Mouse (Mus musculus): ENCODE data around the gene Jmjd4. TPM values are rescaled to one million over a fixed set of nuclear protein-coding genes. Genes with fewer than 3 reads are reported as not detected.

Gene Jmjd4
- 2.7 and 3.1 TPM in 2 replicates for polyA plus RNA-seq (2012; ENCODE audit: insufficient read depth, insufficient read length, missing spikeins)

DNA sequence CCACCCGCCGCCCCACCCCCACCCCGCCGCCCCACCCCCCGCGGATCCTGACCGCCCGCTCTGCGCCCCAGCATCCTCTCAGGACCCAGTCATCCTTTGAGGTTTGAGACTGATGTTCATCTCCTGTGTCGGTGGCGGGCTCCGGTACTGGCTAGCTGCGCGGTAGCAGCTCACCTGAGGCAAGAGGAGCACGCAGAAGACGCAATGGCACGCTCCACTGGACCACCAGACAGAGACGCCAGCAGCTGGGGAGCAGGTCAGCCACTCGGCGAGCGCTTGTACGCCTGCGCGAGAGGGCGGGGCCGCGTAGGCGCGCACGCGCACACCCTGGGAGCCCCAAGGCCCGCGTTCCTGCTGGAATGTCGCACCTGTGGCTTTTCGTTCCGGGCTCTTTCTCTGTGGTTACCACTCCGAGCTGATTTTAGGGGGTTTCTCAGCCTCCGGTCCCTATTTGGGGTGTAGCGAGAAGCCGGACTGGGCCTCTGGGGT, at the start of gene Jmjd4:
Gene Jmjd4, plus strand, starts transcription at position 305 of the 489 bp plus-strand sequence.
- H3K27ac ChIP-seq (replicated peaks; ENCODE audit: low read depth, low read length), result peak within 1 kb of the TSS; percentile 74
- H3K4me1 ChIP-seq (ENCODE audit: control insufficient read depth, insufficient read depth, insufficient read length, low read length), result peaks cover 7% of the 10 kb centered on the region; the same call in 1 of the 2 replicates
- H3K4me3 ChIP-seq (ENCODE audit: insufficient read depth, low read depth, low read length), result peak within 1 kb of the TSS; percentile 97

DNA sequence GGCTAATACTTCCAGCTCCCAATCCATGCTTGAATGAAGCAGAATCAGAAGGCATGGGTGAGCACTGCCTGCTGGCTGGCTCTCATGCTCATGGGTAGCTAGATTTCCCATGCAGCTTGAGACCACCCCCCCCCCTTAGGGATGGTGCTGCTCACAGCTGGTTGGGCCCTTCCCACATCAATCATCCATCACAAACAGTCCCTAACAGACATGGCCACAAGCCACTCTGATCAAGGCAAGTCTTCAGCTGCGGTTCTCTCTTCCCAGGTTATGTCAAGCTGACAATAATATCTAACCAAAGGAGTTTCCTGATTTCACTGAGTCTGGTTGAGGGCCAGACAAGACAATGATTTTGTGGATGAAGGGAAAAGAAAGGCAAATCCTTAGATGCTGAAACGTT, 49.0 kb upstream of the Jmjd4 start:
- no peaks in the 10 kb centered on the region for H3K4me1 ChIP-seq (ENCODE audit: control insufficient read depth, insufficient read depth, insufficient read length, low read length)
- H3K4me3 ChIP-seq (ENCODE audit: insufficient read depth, low read depth, low read length), result no peak overlapping the region
- no peak overlapping the region for H3K27ac ChIP-seq (replicated peaks; ENCODE audit: low read depth, low read length)

DNA sequence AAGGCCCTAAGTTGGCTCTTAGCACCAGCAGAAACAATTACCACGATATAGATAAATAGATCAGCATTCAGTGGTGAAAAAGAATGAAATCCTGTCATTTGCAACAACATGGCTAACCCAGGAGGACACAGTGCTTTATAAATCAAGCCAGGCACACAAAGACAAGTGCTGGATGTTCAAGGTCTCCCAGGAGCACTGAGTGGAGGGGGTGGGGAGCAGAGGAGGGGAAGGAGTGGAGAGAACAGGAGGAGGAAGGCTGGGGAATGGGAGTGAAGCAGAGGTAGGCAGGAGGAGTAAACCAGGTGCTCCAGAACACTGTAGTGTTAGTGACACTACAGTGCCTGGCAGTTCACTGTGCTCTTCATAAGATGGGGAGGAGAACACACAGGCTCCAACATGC, 44.1 kb upstream of the Jmjd4 start:
- no peak overlapping the region for H3K4me3 ChIP-seq (ENCODE audit: insufficient read depth, low read depth, low read length)
- no peak overlapping the region for H3K27ac ChIP-seq (replicated peaks; ENCODE audit: low read depth, low read length)
- H3K4me1 ChIP-seq (ENCODE audit: control insufficient read depth, insufficient read depth, insufficient read length, low read length), result no peaks in the 10 kb centered on the region

DNA sequence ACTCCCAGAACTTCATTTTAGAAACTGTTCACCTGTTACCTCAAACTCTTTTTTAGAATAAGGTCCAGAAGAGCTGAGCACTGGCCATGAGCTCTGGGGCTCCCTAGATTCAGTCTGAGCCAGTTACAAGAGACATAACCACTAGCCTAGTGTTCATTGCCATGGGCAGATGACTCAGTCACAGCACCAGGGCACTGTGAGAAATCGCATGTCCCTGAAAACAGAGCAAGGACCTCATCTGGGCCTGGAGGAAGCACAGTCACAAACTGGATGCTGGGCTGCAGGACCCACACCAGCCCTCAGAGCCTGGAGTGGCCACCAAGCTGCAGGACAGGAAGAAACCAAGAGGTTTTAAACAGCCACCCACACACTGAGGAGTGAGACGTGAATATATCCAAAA, 39.0 kb upstream of the Jmjd4 start:
- no peak overlapping the region for H3K27ac ChIP-seq (replicated peaks; ENCODE audit: low read depth, low read length)
- no peak overlapping the region for H3K4me3 ChIP-seq (ENCODE audit: insufficient read depth, low read depth, low read length)
- peaks cover 5% of the 10 kb centered on the region; the same call in 1 of the 2 replicates for H3K4me1 ChIP-seq (ENCODE audit: control insufficient read depth, insufficient read depth, insufficient read length, low read length)

DNA sequence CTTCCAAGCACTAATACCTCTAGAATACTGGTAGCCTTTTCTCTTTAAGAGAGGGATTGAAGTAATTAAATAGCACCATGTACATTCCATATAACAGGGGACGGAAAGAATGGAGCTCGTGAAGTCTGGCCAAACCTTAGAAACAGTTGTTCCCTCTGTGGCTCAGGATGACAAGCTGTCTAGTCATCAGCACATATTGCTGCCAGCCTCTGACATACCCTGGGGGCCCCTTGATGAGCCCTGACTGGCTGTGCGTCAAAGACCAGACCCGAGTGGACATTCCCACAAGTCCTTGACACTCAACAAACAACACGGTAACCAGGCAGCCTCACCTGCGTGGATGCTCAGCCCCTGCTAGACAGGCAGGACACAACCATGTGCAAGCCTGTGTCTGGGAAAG, 37.8 kb upstream of the Jmjd4 start:
- no peak overlapping the region for H3K4me3 ChIP-seq (ENCODE audit: insufficient read depth, low read depth, low read length)
- peaks cover 5% of the 10 kb centered on the region; the same call in 1 of the 2 replicates for H3K4me1 ChIP-seq (ENCODE audit: control insufficient read depth, insufficient read depth, insufficient read length, low read length)
- no peak overlapping the region for H3K27ac ChIP-seq (replicated peaks; ENCODE audit: low read depth, low read length)

DNA sequence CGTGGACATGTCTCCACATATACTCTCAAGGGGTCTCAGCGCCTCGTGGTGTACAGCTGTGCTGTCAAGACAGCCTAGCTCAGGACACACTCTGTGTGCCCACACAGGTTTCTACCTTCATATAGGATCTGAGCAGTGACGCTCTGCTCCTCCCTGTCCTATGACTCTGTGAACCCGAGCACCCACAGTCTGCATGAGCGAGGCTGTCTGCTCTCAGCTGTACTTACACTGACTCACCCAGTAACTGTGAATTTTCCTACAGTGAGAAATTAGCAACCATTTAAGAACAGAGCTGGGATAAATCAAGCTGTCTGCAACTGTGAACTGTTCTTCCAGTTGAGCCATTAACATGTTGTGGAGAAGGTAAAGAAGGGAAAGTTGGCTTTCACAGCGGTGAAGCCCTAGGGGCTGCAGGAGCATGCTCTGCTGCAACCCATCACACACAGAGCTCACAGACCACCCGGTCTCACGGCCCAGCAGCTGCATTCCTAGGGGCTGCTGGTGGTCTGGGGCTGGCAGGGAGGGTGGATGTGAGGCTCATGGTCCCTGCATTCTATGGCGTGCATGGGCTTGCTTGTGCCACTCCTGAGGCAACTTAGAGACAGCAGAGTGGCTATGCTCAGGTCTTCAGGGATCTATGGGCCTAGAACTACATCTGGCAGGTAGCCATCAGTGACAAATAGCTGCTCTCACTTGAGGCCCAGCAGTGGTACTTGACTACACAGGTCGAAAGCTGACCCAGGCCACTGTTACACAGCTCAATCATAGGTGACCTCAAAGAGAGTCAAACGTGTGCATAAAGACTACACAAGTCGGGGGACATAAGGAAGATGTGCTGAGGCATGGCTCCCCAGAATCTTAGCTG, 36.6 kb upstream of the Jmjd4 start:
- Histone ChIP-seq H3K4me3 (ENCODE audit: insufficient read depth, low read depth, low read length) (no peak overlapping the region), H3K27ac (replicated peaks; ENCODE audit: low read depth, low read length) (no peak overlapping the region)

DNA sequence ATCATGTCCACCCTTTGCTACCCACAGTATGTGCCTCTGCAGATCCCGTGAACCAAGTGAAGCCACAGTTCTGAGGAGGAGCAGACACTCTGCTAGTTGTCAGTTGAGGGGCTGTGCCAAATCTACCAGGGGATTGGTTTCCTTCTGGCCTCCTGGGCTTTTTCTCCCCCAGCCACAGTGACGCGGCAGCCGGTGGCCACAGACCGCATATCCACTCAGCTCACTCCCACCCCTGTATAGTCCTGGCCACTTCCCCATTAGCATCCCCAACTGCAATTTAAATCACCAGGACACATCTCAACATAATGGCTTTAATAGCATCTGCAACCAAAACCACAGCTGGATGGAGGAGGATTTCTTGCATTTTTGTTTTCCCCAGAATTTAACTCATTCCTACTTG, 31.1 kb upstream of the Jmjd4 start:
- no peak overlapping the region for H3K4me3 ChIP-seq (ENCODE audit: insufficient read depth, low read depth, low read length)
- no peak overlapping the region for H3K27ac ChIP-seq (replicated peaks; ENCODE audit: low read depth, low read length)
- H3K4me1 ChIP-seq (ENCODE audit: control insufficient read depth, insufficient read depth, insufficient read length, low read length), result peaks cover 7% of the 10 kb centered on the region; the same call in 1 of the 2 replicates

More for the DNA sequence above, 36.6 kb upstream of the Jmjd4 start:
- peaks cover 5% of the 10 kb centered on the region; the same call in 1 of the 2 replicates for H3K4me1 ChIP-seq (ENCODE audit: control insufficient read depth, insufficient read depth, insufficient read length, low read length)

DNA sequence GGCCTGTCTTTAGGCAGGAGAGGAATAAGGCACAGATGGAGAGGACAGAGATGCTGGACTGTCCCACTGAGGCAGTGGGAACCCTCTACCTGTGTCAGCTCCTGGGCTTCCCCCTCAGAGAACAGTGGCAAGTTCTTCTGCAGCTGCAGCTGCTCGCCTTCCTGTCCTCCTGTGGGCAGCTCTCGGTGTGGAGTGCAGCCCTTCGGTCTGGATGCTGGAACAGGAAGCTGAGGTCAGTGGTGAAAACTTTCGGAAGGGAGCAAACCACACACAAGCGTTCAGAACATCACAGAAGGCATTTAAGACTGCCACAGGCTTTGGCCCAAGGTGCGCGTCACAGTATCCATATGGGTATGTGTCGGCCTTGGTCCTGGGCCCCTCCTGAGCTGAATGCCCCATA, 28.4 kb upstream of the Jmjd4 start:
- Histone ChIP-seq H3K4me1 (ENCODE audit: control insufficient read depth, insufficient read depth, insufficient read length, low read length) (peaks cover 5% of the 10 kb centered on the region), H3K4me3 (ENCODE audit: insufficient read depth, low read depth, low read length) (no peak overlapping the region), H3K27ac (replicated peaks; ENCODE audit: low read depth, low read length) (no peak overlapping the region)

DNA sequence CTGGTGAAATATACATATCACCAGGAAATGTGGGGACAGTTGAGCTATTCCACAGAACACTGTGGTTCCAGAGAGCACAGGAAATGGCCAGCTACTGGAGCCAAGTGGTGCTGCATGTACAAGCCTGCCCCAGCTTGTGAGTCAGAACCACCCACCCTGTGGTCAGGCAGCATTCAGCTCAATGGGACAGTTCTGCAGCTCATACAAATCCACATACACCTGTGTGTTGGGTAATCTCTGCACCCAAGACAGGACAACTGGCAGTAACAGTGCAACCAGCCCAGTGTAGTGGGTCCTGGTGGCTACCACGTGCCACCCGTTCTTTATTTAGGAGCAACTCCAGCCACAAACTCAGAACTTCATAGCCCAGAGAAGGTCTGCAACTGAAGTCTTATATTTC, 27.9 kb upstream of the Jmjd4 start:
- Histone ChIP-seq H3K4me1 (ENCODE audit: control insufficient read depth, insufficient read depth, insufficient read length, low read length) (peaks cover 5% of the 10 kb centered on the region), H3K27ac (replicated peaks; ENCODE audit: low read depth, low read length) (no peak overlapping the region), H3K4me3 (ENCODE audit: insufficient read depth, low read depth, low read length) (no peak overlapping the region)

DNA sequence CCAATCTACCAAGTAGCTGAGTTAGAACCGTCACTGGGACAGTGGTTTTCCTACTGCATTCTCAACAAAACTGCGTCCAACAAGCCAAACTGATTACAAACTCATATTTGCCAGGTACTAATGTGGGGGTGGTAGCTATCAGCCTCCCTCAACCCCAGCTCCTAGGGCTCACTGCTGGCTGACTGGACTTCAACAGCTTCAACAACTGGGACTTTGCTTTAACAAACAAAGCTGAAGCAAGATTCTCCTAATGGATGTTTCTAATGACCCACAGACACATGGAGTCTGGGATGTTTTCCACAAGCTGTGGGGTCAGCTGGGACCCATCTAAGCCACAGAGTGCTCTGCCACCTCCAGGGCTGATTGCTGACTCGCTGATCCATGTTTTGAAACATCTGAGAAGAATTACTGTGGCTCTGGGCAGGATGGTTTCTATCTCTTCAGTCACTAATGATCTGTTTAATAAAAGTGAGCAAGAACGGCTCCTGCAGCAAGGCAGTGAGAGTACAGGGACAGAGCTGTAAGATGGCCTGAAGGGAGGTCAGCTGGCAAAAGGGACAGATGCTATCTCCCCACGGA, 26.7 kb upstream of the Jmjd4 start:
- Histone ChIP-seq H3K27ac (replicated peaks; ENCODE audit: low read depth, low read length) (no peak overlapping the region), H3K4me1 (ENCODE audit: control insufficient read depth, insufficient read depth, insufficient read length, low read length) (peaks cover 5% of the 10 kb centered on the region), H3K4me3 (ENCODE audit: insufficient read depth, low read depth, low read length) (no peak overlapping the region)

DNA sequence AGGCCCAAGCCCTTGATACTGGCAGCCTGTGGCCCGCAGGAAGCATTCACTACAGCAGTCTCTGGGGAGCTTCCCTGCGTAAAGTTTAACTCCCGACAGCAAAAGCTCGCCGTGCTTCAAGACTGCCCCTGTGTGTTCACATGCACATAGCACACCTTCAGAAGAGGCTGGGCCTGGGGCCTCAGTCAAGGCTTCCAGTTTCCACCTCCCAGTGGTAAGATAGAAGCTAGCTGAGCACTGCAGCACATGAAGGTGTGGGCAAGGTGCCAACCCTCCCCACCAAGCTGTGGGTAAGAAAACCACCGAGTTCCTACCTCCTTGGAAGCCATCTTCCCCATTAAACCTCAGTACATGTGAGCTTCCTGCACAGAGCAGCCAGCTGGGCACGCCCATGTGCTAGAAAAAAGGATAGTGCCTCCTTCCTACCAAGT, 24.2 kb upstream of the Jmjd4 start:
- Histone ChIP-seq H3K27ac (replicated peaks; ENCODE audit: low read depth, low read length) (no peak overlapping the region), H3K4me3 (ENCODE audit: insufficient read depth, low read depth, low read length) (no peak overlapping the region), H3K4me1 (ENCODE audit: control insufficient read depth, insufficient read depth, insufficient read length, low read length) (peaks cover 5% of the 10 kb centered on the region)

DNA sequence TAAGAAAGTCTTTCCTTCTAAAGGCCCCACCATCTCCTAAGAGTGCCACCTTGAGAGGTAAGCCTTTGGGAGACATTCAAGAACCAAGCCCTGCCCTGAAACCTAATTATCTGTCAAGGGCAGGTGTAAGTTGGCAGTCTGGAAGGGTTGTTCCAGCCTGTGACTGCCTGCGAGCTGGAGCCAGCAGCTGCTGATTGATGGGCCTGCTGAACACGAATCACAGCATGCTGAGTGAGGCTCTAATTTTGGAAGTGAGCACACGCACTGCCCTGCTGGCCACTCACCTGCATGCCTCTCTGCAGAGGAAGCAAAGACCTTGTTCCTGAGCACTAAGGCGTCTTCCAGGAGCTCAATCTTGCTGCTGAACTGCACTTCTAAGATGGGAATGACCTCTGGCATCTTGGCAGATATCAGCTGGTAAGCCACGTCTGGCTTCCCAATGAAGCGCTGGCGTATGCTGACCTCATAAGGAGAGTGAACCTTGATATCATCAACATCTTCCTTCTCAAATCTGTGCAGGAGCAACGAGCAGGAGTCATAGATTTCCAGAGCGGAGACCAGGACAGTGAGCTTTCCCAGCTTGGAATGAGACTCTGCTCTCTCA, 21.7 kb upstream of the Jmjd4 start:
- Histone ChIP-seq H3K4me1 (ENCODE audit: control insufficient read depth, insufficient read depth, insufficient read length, low read length) (peaks cover 8% of the 10 kb centered on the region), H3K27ac (replicated peaks; ENCODE audit: low read depth, low read length) (no peak overlapping the region), H3K4me3 (ENCODE audit: insufficient read depth, low read depth, low read length) (no peak overlapping the region)

DNA sequence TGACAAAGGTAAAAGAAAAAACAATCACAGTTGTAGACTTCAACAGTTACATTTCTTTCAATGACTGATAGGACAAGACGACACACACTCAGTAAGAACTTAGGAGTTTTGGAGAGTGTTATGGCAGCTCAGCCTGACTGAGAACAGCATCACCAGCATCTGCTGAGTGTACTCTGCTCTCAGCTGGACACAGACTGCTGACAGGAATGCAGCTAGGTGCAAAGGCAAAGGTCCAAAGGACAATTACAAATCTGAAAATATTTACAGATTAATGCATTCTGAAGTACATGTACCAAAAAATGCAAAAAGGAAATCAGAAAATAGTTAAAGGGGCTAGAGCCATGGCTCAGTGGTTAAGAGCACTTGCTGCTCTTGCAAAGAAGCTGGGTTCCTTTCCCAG, 19.9 kb upstream of the Jmjd4 start:
- no peak overlapping the region for H3K27ac ChIP-seq (replicated peaks; ENCODE audit: low read depth, low read length)
- no peak overlapping the region for H3K4me3 ChIP-seq (ENCODE audit: insufficient read depth, low read depth, low read length)
- peaks cover 8% of the 10 kb centered on the region; the same call in 1 of the 2 replicates for H3K4me1 ChIP-seq (ENCODE audit: control insufficient read depth, insufficient read depth, insufficient read length, low read length)

DNA sequence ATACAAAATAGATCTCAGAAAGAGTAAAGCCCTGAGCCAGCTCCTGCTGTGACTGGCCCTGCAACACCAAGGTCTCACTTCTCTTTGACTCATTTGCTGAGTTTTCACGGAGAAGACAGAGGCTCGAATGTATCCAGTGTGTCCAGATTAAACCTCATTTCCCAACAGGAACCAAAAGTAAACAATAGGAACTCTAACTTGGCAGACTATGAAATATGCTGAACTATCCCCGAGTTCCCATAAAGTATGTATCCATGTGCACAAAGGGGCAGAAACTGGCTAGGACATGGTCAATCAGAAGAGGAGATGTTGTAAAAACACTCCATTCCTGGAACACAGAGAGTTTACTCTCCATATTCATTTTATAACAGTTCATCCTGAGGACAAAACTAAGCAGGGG, 17.6 kb upstream of the Jmjd4 start:
- H3K27ac ChIP-seq (replicated peaks; ENCODE audit: low read depth, low read length), result no peak overlapping the region
- H3K4me3 ChIP-seq (ENCODE audit: insufficient read depth, low read depth, low read length), result no peak overlapping the region

DNA sequence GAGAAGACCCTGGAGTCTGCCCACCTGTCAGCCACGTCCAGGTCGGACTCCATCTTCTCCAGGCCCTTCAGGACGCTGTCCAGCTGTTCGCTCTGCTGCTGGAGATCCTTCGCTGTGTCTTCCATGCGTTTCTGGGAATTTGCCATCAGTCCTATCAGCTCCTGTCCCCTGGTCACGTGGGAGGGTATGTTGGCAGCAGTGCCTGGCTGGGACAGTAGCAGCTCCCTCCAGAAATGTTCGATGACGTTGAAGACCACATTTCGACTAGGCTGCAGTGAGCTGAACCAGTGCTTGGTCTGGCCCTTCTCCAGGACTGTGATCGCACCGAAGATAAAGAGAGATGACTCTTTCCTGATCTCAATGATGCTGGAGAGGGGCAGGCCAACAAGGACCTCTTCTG, 11.9 kb upstream of the Jmjd4 start:
- no peak overlapping the region for H3K4me3 ChIP-seq (ENCODE audit: insufficient read depth, low read depth, low read length)

More for the DNA sequence above, 17.6 kb upstream of the Jmjd4 start:
- H3K4me1 ChIP-seq (ENCODE audit: control insufficient read depth, insufficient read depth, insufficient read length, low read length), result peaks cover 5% of the 10 kb centered on the region; the same call in 1 of the 2 replicates

More for the DNA sequence above, 11.9 kb upstream of the Jmjd4 start:
- Histone ChIP-seq H3K27ac (replicated peaks; ENCODE audit: low read depth, low read length) (no peak overlapping the region), H3K4me1 (ENCODE audit: control insufficient read depth, insufficient read depth, insufficient read length, low read length) (0 out of 2 replicates have a peak, but pooled peaks cover 2% of the 10 kb centered on the region)

Data from brown adipose tissue, adult 24 weeks (tissue).